Mouse (Mus musculus) thymus, postnatal 36 days (tissue): ENCODE data around the gene B4galt1.
A peak's percentile ranks its signal among the peaks of the same experiment; 100 is the strongest.

ENCODE experiments used
- DNase-seq, 2 experiments: peaks; one replicate each; pipeline ENCODE4 v3.0.0; 2022; ENCODE audit warnings: mixed read lengths in 2 of 2

B4galt1 gene

DNA sequence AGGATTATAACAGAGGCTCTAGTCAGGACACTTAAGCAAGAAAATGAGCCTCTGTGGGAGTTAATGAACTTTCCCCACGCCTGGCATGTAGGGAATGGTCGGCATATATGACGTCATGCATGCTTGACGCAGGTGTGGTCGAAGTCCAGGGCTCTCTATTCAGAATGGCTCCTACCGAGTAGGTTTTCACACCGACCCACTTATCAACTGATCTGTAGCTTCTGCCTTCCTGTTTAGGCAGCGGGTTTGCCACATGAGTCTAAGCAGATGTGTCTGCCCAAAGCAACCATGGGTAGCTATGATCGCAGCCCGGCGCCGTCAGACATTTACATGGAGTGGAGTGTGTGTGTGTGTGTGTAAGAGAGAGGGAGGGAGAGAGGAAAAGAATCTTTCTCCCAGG, 14.6 kb downstream of the B4galt1 start:
- peak; percentile 72 to 76 for DNase-seq

DNA sequence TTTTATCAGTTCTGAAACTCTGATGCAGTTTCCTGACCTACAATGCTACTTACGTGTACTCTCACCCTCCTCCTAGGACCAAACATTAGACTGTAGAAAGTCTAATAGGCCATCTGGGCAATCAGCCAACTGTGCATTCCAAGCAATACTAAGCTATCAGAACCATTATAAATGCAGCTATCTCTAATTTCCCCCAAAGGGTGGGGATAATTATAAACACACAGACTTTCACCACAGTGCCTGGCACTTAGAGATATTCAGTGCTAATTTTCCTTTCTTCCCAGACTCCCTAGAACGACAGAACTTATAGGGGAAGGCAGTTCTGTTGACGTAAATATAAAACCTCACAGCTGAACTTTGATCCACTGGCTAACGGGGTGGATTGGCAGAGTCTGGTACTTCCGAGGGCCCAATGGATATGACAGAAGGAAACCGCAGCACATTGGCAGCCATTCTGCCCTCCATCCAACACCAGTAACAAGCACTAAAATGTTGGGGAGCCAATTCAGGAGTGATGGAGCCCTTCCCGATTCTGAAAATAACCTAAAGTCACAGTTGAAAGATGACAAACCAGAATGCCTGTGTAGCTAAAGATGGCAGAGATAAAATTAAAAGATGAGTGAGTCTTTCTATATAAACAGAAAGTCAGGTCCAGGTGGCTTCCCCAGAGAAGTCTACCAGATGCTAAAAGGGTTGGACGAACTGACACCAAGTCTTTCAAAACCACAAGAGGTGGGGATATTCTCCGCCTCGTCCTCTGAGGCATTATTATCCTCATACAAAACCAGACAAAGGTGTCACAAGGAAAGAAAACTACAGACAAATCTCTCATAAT, 16.1 kb downstream of the B4galt1 start:
- DNase-seq = no peak

DNA sequence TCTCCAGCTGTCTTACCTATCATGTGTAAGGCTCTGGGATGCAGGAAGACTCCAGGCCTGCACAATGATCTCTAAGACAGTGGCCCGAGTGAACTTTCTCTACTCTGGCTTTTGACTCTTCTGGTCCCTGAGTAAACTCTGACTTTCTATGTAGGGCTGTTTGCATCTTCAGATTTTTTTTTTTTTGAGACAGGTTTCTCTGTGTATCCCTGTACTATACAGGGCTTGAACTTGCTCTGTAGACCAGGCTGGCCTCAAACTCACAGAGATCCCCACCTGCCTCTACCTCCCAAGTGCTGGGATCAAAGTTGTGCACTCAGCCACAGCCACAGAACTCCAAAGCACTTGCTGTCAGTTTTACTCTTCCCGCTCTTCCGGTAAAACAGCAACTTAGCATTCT, 16.8 kb downstream of the B4galt1 start:
- DNase-seq = no peak

DNA sequence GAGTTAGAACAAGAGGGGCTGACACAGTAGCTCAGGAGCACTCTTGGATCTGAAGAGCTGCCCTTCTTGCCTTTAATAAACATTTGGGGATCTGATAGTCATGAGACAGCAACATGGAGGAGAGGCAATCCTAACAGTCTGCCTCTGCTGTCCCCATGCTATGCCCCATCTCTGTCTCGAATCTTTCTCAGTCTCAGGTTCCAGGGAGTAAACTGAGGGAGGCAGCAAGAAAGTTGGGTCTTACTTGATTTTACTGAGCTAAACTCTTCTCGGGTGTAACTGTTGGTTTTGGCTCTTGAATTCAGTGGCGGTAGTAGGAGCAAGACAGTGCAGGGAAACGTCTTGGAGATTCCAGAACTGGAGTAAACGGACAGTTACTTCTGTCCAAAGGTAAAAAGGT, 18.9 kb downstream of the B4galt1 start:
- no peak for DNase-seq

DNA sequence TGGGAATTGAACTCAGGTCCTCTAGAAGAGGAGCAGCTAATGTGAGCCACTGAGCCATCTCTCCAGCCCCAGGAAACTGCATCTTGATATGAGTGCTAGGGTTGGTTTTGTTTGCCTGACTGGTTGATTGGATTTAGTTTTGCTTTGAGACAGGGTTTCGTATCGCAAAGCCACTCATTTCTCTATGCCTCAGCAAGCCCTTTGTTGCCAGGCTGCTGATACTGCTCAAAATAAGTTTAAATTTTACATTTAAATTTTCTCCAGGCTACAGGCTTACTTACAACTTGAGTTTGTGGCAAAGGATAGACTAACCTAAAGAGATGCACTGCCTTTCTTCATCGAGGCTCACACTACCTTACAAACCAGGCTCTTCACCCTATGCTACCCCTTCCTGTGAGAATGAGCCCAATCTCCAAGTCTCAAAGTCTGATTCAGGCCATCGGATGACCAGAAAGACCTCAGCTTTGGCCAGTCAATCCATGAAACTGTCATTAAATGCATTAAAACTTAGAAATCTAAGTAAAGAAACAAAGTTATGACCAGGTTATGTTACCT, 19.5 kb downstream of the B4galt1 start:
- DNase-seq = no peak

DNA sequence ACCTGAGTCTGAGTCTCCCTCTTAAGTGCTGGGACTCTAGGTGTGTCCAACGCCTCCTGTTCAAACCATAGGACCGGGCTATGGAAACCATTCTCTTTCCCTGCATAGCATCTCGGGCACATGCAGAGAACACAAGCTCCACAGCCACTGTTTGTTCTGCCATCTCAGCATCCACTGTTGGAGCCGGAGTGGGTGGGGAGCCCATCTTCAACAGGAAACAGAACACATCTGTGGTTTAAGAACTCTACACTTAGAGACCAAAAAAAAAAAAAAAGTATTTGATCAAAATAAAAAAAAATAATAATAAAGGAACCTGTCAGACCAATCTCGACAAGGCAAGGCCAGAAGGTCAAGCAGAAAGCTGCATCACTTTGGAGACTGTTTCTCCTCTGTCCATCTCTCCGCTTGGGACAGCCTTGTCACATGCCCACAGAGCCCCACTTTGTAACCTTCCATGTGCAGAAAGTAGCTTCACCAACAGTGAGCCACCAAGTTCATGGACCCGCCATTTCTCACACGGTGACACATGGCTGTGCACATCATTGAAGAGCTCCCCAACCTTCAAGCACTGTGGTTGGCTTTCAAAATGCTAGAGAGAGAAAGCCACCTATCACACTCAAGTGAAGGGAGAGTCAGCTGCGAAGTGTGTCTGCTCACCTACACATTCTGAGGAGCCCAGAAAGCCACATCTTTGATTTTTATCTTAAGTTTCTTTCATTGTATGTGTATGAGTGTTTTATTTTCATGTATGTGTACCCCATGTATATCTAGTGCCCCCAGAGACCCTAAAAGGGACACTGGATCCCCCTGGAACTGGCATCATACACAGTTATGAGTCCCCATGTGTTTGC, 20.2 kb downstream of the B4galt1 start:
- DNase-seq = peak; percentile 45 to 64

DNA sequence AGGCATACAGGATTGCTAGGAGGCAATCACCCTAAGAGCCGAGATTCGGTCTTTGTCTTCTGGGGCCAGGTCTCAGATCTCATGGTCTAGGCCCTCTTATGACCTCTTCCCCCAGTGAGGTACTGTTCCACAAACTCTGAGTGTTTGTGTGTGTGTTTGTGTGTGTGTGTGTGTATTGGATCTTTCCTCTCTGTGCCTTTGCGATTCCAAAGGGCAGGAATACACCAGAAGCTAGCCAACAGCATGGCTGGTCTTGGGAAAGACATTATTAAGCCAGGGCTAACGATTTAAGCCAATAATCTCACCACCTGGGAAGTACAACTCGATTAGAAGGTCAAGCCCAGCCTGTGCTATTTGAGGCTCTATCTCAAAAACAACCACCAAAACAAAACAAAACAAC, 23.3 kb downstream of the B4galt1 start:
- DNase-seq = no peak

DNA sequence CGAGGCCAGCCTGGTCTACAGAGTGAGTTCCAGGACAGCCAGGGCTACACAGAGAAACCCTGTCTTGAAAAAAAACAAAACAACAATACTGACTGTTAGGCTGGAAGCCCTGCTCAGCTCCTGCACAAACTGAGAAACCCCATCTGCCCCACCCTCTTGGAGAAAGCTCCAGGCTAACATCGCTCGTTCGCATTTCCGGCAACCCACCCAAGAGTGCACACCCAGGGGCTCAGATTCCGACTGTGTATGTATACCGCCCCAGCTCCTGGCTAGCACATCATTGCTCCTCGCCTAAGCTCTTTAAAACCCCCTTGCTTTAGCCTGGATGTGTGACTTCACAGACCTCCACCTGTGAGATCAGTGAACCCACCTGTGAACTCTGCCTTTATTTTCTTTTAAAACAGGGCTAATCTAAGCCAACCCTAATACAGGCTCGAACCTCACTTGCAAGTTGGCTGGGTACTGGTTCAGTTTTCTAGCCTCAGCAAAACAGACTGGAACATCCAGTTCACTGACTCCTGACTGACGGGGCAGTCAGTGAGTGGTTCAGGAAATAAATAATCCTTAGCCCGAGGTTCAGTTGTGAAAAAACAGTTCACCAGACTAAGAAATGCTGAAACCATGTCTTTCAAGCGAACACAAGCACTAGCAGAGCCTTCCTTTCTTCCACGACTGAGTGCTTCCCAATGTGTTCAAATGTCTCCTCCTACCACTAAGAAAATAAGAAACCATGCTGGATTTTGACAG, 24.0 kb downstream of the B4galt1 start:
- no peak for DNase-seq

DNA sequence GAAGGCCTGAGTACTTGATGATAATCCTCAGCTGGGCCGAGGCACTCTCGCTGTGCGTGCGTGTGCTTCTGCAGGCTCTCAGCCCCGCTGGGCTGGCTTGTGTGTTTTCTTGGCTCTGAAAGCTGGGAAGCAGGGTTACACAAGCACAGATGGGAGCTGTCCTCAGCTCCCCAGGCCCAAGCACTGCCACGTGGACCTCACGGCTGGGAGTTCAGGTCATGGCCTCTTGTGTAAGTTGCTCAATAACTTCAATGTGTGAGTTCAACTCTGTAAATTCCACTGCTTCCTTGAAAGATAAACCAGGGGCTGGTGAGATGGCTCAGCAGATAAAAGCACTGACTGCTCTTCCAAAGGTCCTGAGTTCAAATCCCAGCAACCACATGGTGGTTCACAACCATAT, 24.9 kb downstream of the B4galt1 start:
- DNase-seq = no peak

DNA sequence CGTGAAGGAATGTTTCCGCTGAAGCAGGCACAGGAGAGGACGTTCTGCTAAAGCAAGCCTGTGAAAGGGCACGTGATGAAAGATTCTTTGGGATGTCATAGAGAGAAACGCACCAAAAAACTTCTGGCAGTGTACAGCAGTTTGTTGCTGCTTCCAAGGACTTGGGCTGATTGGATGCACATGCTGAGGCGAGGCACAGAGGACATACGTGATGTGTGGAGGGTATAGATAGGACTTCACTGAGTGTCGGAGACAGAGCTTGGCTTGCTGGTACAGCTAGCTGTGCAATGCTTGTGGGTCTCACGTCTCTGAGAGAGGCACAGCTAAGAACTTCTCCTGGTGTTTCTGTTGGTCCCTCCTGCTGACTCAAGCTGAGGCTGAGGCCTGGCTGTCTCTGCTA, 25.9 kb downstream of the B4galt1 start:
- no peak for DNase-seq

DNA sequence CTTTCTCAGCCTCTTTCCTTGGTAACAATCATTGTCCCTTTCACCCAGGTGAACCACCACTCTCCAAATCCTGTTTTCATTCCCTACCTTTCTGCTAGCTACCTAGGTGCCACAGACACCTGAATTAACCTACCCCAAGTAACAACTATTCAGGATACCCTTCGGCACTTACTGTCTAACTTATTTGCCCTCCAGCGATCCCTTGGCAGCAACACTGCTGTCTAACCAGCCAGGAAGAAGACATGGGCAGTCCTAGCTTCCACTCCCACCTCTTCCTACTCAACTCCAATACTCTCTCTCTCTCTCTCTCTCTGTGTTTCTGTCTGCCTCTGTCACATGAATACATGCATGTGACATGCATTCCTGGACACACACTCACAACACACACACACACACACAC, 27.0 kb downstream of the B4galt1 start:
- no peak for DNase-seq

DNA sequence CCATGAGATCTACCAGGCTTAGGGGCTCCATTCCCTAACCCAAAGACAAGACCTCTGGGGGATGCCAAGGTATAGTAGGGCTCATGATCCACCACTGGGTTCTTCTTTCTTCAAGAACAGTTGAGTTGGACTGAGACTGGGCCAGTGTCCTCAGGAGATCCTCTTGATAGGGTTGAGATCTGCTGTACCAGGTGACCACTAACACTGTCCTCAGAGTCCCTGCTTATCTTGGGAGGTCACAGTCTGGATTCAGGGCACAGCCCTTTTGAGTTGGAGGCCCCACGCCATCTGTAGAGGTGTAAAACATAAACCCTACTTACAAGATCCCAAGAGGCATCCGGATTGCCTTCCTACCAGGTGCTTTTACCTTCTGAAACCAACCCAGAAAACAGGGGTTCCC, 27.8 kb downstream of the B4galt1 start:
- DNase-seq = no peak

DNA sequence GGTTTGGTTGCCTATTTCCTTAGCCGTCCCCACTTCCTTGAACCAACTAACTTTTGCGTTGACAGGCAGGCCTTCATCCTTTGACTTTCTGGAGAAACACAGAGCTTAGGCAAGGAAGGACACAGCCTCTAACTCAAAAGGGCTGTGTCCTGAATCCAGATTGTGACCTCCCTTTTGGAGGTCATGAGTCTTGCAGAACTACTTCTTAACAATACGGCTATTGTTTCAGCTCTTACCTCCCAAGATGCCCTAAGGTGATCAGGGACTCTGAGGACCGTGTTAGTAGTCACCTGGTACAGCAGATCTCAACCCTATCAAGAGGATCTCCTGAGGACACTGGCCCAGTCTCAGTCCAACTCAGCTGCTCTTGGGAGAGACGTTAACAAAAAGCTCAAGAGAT, 28.7 kb downstream of the B4galt1 start:
- DNase-seq = no peak

DNA sequence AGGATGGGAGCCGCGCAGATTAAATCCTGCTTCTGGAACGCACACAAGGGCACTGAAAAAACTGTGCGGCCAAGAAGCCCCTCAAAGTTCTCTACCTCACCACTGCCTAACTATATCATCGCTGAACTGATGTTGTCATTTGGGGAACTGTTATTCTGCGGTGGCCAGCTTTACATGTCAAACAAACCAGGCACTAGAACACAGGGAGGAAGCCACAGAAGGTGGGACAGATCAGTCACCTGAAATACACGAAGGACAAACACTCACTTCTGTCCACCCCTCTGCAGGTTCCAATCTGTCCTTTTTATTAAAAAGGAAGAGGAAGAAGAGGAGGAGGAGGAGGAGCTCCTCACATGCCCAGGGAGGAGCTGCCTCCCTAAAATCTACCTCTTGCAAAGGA, 29.3 kb downstream of the B4galt1 start:
- DNase-seq = no peak

DNA sequence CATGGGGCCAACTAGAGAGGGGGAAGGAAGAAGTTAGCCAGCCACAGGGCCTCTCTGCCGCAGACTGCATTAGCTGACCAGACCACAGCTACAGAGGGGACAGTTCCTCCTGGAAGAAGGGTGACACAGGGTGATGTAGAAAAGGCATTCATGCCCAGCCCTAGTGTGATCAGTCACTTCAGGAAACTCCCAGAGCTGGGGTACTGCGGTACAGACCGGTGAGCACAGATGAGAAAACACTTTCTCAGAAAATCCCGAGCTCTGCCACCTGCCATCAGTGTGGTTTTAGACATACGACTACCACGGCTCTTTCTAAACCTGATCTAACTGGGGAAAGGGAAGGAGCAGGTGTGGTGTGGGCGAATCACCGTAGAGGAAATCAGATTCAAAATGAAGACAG, 30.1 kb downstream of the B4galt1 start:
- peak; percentile 47 to 55 for DNase-seq

DNA sequence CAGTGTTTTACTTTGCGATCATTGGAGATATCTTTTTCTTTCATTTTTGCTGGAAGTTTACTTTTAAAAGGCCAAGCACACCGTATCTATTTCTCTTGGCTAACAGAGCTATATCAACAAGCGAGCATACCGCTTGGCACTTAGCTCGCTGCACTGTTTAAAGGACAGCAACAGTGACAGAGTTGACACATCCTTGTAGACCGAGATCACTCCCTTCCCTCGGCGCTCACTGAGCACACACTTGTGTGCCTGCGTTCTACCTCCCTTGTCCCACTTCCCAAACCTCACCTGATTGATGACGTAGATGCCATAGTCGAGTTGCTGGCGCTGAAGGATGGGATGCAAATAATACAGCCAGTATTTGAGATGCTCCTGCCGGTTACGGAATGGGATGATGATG, 30.7 kb downstream of the B4galt1 start:
- no peak for DNase-seq

DNA sequence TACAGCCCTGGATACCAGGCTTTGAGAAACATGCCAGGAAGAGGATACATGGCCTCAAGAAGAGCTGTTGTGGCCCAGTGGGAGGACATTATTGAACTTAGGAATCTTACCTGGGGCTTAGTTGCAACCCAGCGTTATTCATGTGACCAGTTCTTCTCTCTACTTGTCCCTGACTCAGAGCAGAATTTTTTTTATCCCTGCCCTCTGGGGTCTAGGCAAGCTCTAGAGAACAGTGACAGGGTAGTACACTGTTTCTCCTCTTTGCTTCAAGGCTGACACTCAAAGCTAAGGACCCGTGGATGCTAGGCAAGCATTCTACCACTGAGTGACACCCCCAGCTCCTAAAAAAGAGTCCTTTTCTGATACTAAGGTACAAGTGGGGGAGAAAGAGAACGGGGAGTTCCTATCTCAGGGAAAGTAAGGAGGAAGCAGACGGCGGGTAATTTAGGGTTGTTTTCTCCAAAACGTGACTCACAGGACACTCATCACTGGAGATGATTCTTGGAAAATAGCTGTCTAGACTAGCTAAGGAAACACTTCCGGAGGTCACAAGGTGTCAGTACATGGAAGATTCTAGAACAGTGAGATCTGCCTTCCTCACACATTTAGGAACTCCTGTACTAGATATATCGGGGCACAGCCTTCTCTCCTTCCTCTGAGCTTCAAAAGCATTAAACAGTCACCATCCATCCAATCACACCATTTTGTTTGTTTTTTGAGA, 32.3 kb downstream of the B4galt1 start:
- DNase-seq = no peak

DNA sequence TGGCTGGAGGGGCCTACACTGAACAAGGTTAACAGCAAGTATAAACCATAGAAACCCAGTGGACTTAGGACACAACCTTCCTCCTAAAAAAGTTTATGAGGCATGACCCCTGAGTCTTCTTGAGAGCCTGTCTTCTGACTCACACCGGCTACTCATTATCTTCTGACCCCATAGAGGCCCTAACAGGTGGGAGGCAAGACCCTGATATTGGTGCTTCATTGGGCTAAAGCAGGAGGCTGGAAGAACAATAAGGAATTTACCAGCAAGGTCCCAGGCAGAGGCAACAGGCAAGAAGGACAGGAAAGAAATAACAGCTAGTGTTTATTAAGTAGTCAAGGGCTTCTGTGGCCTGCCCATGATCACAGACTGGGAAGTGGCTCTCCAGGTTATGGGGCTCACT, 32.9 kb downstream of the B4galt1 start:
- no peak for DNase-seq

DNA sequence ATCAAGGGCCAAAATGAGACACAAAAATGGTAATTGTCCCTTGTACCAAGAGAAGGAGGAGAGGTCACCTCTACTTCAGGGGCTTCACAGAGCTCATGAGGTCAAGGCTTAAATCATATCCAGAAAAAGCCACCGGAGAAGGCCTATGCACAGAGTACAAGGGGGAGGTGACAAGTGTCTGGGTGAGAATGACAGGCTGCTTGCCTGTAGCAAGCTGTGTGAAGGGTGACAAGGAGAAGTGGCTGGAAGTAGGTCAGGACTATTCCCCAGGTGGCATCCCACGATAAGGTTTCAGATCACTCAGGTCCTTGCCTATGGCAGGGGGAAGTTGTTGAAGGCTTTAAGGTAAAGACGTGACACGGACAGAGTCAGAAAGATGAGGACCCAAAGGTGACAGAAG, 33.8 kb downstream of the B4galt1 start:
- no peak for DNase-seq

DNA sequence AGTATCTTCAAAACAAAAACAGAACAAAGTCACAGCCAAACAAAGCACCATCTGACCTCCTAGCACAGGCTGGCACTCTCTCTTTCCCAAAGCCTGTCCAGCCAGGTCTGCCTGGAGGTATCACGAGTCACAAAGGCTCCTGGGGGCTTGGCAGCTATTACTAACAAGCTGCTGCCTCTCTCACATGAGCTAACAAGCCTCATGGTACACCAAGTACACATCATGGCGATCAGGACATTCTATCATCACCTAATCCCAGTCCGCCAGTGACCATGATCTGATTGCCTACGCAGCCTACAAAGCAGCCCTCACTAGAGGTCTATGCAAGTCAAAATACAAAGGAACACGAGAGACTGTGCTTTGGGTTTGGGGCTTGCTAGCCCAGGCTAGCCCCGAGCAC, 34.7 kb downstream of the B4galt1 start:
- DNase-seq = no peak

DNA sequence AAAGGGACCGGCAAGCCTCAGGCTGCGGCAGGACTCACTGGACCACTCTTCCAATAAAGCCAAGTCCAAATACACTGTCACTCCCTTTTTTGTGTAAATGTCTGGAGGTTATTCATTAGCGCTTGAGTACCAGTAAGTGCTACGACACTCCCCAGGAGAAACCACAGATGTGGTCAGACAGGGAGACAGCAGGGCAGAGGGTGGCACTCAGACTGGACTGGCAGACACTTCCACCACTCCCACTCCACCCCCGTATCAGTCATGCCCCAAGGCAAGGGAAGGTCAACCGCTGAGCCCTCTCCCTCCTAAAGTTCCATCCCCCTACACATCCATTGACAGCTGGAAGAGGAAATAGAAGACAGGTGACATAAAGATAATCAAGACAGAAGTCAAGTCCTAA, 35.4 kb downstream of the B4galt1 start:
- DNase-seq = no peak

DNA sequence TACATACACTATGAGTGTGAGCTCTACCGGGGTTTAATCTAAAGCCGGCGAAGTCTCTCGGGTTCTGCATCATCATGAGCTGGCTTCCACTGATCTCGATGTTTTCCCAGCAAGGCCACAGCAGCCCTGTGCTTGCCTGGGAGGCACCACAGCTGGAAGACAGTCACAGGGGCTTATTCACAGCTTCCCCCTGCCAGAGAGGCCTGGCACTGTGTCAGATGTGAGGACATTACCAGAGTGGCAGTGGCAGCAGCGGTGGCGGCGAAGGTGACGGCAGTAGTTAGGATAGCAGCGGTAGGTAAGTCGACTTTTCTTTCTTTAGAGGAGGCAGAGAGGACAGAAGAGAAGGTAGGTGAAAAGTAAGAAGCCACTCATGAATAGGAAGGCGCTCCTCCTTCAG, 35.9 kb downstream of the B4galt1 start:
- DNase-seq = no peak
